Mouse (Mus musculus) T-cell, adult 66 days (primary cell): Measurements from ENCODE around the gene Sbds. TPM values are rescaled to one million over a fixed set of nuclear protein-coding genes. Genes with fewer than 3 reads are reported as not detected.

Source experiments
- total RNA-seq, 2 experiments: library from RNA; stranded (reverse); gene quantifications; 3 replicates in 1 of 2; 4 replicates in 1 of 2; pipeline ENCODE4 v1.2.4; 2023

Sbds gene
- 10 to 100 TPM; 93.5 to 95.2 TPM for total RNA-seq

DNA sequence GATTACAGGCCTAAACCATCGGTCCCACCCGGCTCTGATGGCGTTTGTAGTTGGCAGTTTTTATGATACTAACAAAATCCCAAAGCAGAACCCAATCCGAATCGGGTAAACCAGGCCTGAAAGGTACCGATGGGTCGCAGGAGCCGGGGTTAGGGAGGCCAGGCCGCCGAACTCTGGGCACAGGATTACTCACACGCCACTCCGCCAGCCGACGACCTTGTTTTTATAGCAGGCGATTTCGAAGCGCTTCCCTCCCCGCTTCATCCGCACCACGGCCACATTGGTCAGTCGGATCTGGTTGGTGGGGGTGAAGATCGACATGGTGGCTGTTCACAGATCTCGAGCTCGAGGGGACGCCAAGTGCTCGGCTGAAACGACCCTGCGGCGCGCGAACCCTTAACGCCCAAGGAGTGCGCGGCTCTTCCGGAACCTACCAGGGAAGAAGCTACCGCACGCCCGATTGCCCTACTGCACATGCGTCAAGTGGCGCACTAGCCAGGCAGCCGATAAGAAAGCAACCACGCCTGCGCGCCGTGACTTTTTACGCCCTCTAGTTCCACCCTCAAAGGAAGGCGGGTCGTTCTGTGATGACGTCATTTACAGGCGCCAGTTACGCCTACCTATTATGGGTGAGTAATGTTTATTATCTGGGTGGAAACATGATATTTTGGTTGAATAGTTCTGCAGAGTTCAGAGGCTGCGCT is at the start of gene Sbds, which contains the start of gene Tyw1:
Gene Sbds, minus strand, starts transcription at position 514 of the 704 bp plus-strand sequence.
Gene Tyw1, plus strand, starts transcription at position 603 of the 704 bp plus-strand sequence.

DNA sequence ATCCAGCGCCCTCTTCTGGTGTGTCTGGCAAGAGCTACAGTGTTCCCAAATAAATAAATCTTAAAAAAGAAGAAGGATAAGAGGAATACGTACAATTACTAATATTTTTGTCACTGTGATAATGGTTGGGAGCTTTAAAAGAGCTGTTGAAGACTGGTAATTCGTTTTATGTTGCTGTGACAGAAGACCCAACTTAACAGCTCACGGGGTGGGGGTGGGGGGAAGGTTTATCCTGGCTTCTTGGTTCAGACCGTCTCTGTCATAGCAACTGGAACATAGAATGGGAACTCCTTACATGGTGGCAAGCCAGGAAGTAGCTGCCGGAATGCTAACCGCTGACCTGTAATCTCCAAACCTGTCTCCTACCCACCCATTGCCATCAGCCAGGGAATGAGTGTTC is 38.5 kb downstream of the Sbds start, which contains the start of gene Tmem248:
Gene Tmem248, plus strand, starts transcription at position 301 of the 400 bp plus-strand sequence.

Other genes with a start within 250 kb of the Sbds start
- gene Asl, start 226.3 kb downstream of the Sbds start, total RNA-seq, result 10 to 100 TPM; 22.5 to 32.0 TPM
- 10 to 100 TPM; 25.8 to 28.9 TPM for gene Crcp, start 226.2 kb downstream of the Sbds start, total RNA-seq
- 1 to 10 TPM; 3.7 TPM for gene Tpst1, start 182.2 kb downstream of the Sbds start, total RNA-seq
- gene Kctd7, start 110.7 kb downstream of the Sbds start, total RNA-seq, result 1 to 10 TPM; 2.4 to 3.9 TPM
- 10 to 100 TPM; 32.7 to 33.5 TPM for gene Rabgef1, start 83.7 kb downstream of the Sbds start, total RNA-seq
- gene Tmem248, start 38.4 kb downstream of the Sbds start, total RNA-seq, result 10 to 100 TPM; 48.2 to 80.5 TPM
- gene Tyw1, start 89 bp upstream of the Sbds start, total RNA-seq, result 10 to 100 TPM; 26.1 to 30.2 TPM
- gene Caln1, start 113.9 kb upstream of the Sbds start, total RNA-seq, result not detected
- gene A330070K13Rik, start 129.1 kb upstream of the Sbds start, total RNA-seq, result not detected